Comparison of ENCODE assay signal across 21 mouse cellular contexts in genomic region chr19:60813133-60813532, GRCm38 (mm10). TPM values are rescaled to one million over a fixed set of nuclear protein-coding genes. Genes with fewer than 3 reads are reported as not detected.
DNase-seq lines count a peak whose midpoint lies in the region; ATAC-seq and TF ChIP-seq lines count a peak whose summit lies in the region.
"Had no signal": no experiment of that assay in that cellular context is flagged by ENCODE, and none has a peak within 500 bp of the region (broad histone marks: within the 10 kb centered on the region; RNA-seq: fewer than 3 reads in every experiment).

No protein-coding gene starts in this region.

- H3K27me3 ChIP-seq in liver, embryonic 12.5 days (replicated peaks) = no peaks in the 10 kb centered on the region
- H3K27me3 ChIP-seq in liver, postnatal 0 days (ENCODE audit: insufficient read depth, low read length) = no peaks in the 10 kb centered on the region
- no peaks in the 10 kb centered on the region for H3K27me3 ChIP-seq in liver, embryonic 14.5 days (ENCODE audit: control insufficient read depth, insufficient read depth, low read length)
- H3K27me3 ChIP-seq in MEL (ENCODE audit: control insufficient read depth in 1 of 2, insufficient read depth in 2 of 2, low read length in 2 of 2) = no peaks in the 10 kb centered on the region
- H3K27me3 ChIP-seq: embryonic facial prominence, embryonic 12.5 days; forebrain, embryonic 13.5 days; forebrain, embryonic 15.5 days had no signal

- no peak overlapping the region for H3K27ac ChIP-seq in liver, embryonic 12.5 days
- no peak overlapping the region for H3K27ac ChIP-seq in liver, postnatal 0 days (ENCODE audit: low read depth)
- H3K27ac ChIP-seq in liver, embryonic 14.5 days = no peak overlapping the region
- no peak overlapping the region for H3K27ac ChIP-seq in MEL (ENCODE audit: control insufficient read depth, low read depth, low read length)
- H3K27ac ChIP-seq: embryonic facial prominence, embryonic 10.5 days; embryonic facial prominence, embryonic 12.5 days; forebrain, embryonic 13.5 days; forebrain, embryonic 15.5 days had no signal

- TF ChIP-seq CTCF in liver, postnatal 0 days (IDR thresholded peaks at IDR 0.05; ENCODE audit: low read depth) = no peak
- no peak for TF ChIP-seq CTCF in liver, embryonic 14.5 days (IDR thresholded peaks at IDR 0.05; ENCODE audit: low read depth)
- TF ChIP-seq CTCF in MEL (IDR thresholded peaks at IDR 0.05 in 2 of 3, conservative IDR thresholded peaks at IDR 0.05 in 1 of 3; ENCODE audit: control insufficient read depth in 1 of 3, insufficient read depth in 1 of 3, low read depth in 2 of 3, low read length in 3 of 3, poor library complexity in 1 of 3, severe bottlenecking in 1 of 3) = no peak

- peak overlapping the region; percentile 83 for H3K4me2 ChIP-seq in liver, embryonic 12.5 days
- no peak overlapping the region for H3K4me2 ChIP-seq in liver, postnatal 0 days (ENCODE audit: low read depth, low read length)
- peak overlapping the region; percentile 91 for H3K4me2 ChIP-seq in liver, embryonic 14.5 days (ENCODE audit: low read depth)
- H3K4me2 ChIP-seq: embryonic facial prominence, embryonic 12.5 days had no signal

- no peak for TF ChIP-seq RAD21 in MEL (IDR thresholded peaks at IDR 0.05; ENCODE audit: low read depth, low read length)

- peaks cover 44% of the 10 kb centered on the region for H3K4me1 ChIP-seq in liver, embryonic 12.5 days
- H3K4me1 ChIP-seq in liver, postnatal 0 days (ENCODE audit: insufficient read depth) = peaks cover 12% of the 10 kb centered on the region
- peaks cover 16 to 20% of the 10 kb centered on the region in 2 experiments for H3K4me1 ChIP-seq in liver, embryonic 14.5 days (replicated peaks; ENCODE audit: control insufficient read depth in 2 of 2, insufficient read depth in 2 of 2, low read length in 1 of 2)
- peaks cover 11 to 13% of the 10 kb centered on the region in 2 experiments for H3K4me1 ChIP-seq in MEL (ENCODE audit: control insufficient read depth in 1 of 2, insufficient read depth in 2 of 2, low read length in 2 of 2)
- H3K4me1 ChIP-seq: embryonic facial prominence, embryonic 12.5 days had no signal

- H3K9ac ChIP-seq in liver, embryonic 12.5 days = no peak overlapping the region
- no peak overlapping the region for H3K9ac ChIP-seq in liver, postnatal 0 days (replicated peaks)
- H3K9ac ChIP-seq in liver, embryonic 14.5 days (replicated peaks) = no peak overlapping the region
- no peak overlapping the region for H3K9ac ChIP-seq in MEL (ENCODE audit: control insufficient read depth, low read depth, low read length, poor library complexity, severe bottlenecking)
- H3K9ac ChIP-seq: embryonic facial prominence, embryonic 12.5 days; forebrain, embryonic 13.5 days; forebrain, embryonic 15.5 days; forebrain, postnatal 0 days had no signal

- no peak for TF ChIP-seq POLR2A in MEL (IDR thresholded peaks at IDR 0.05; ENCODE audit: control insufficient read depth in 1 of 2, insufficient read depth in 1 of 2, low read depth in 1 of 2, low read length in 2 of 2, poor library complexity in 1 of 2)

- ATAC-seq in liver, embryonic 12.5 days = no peak
- no peak for ATAC-seq in liver, postnatal 0 days
- ATAC-seq in liver, embryonic 14.5 days (ENCODE audit: insufficient read depth) = no peak
- ATAC-seq: forebrain, embryonic 13.5 days; forebrain, embryonic 15.5 days; forebrain, postnatal 0 days had no signal

- 90% methylated on average over 6 of the region's 6 CpGs for WGBS in liver, embryonic 12.5 days (ENCODE audit: insufficient replicate concordance)
- 98% methylated on average over 6 of the region's 6 CpGs for WGBS in liver, postnatal 0 days (ENCODE audit: insufficient replicate concordance)
- WGBS in liver, embryonic 14.5 days (ENCODE audit: insufficient replicate concordance) = 91% methylated on average over 6 of the region's 6 CpGs

- H3K36me3 ChIP-seq in liver, embryonic 12.5 days = peaks cover 36% of the 10 kb centered on the region
- peaks cover 16% of the 10 kb centered on the region for H3K36me3 ChIP-seq in liver, postnatal 0 days (replicated peaks; ENCODE audit: insufficient read depth, low read length)
- H3K36me3 ChIP-seq in liver, embryonic 14.5 days (replicated peaks; ENCODE audit: control insufficient read depth, insufficient read depth, low read depth) = peaks cover 25% of the 10 kb centered on the region
- peaks cover 5 to 23% of the 10 kb centered on the region in 2 experiments for H3K36me3 ChIP-seq in MEL (ENCODE audit: control insufficient read depth in 1 of 2, insufficient read depth in 2 of 2, low read length in 2 of 2)

- no peak for DNase-seq in liver, postnatal 0 days
- DNase-seq in liver, embryonic 14.5 days (ENCODE audit: low read depth in 3 of 3, low spot score in 3 of 3) = no peak
- DNase-seq in liver (no peak), MEL (ENCODE audit: low read depth, low spot score) (peak; percentile 63)
- DNase-seq in spleen, postnatal 10 days (ENCODE audit: low spot score in 2 of 2) = no peak
- DNase-seq in ovary, postnatal 36 days (ENCODE audit: low spot score) = no peak
- DNase-seq: adrenal gland, adult 2 months; adrenal gland, postnatal 10 days; adrenal gland, postnatal 36 days; cerebellum, adult 11-12 months; cerebellum, adult 2 months; cerebellum, adult 9-10 months; cerebellum, postnatal 10 days; cerebellum, postnatal 25 days; forebrain, postnatal 0 days had no signal

- H3K79me2 ChIP-seq in MEL (ENCODE audit: control insufficient read depth, insufficient read depth, low read length, poor library complexity) = peaks cover 10% of the 10 kb centered on the region

- H3K9me3 ChIP-seq in liver, embryonic 12.5 days (replicated peaks) = no peaks in the 10 kb centered on the region
- no peaks in the 10 kb centered on the region for H3K9me3 ChIP-seq in liver, postnatal 0 days (ENCODE audit: low read length)
- no peaks in the 10 kb centered on the region for H3K9me3 ChIP-seq in liver, embryonic 14.5 days (ENCODE audit: control insufficient read depth, low read length)
- no peaks in the 10 kb centered on the region for H3K9me3 ChIP-seq in MEL (replicated peaks; ENCODE audit: insufficient read depth, low read length)
- H3K9me3 ChIP-seq: embryonic facial prominence, embryonic 10.5 days; embryonic facial prominence, embryonic 12.5 days; forebrain, embryonic 13.5 days; forebrain, embryonic 15.5 days; G1E had no signal

- TF ChIP-seq EP300 in liver, postnatal 0 days (IDR thresholded peaks at IDR 0.05; ENCODE audit: low read depth) = no peak
- TF ChIP-seq EP300 in liver, embryonic 14.5 days (IDR thresholded peaks at IDR 0.05; ENCODE audit: low read depth) = no peak
- peak in 1 of 2 experiments; percentile 23; a peak in 1 of 4 replicates for TF ChIP-seq EP300 in MEL (IDR thresholded peaks at IDR 0.05; ENCODE audit: low read depth in 1 of 2, low read length in 2 of 2)

- H3K4me3 ChIP-seq in liver, embryonic 12.5 days = no peak overlapping the region
- H3K4me3 ChIP-seq in liver, postnatal 0 days (ENCODE audit: low read depth, low read length) = no peak overlapping the region
- H3K4me3 ChIP-seq in liver, embryonic 14.5 days (ENCODE audit: insufficient read depth in 1 of 2, low read depth in 2 of 2, low read length in 2 of 2) = 0 out of 4 replicates have a peak overlapping the region, but pooled peaks of 1 of the 2 experiments have one; percentile 20
- peak overlapping the region in 1 of 2 experiments; percentile 1; a peak in 1 of 4 replicates for H3K4me3 ChIP-seq in MEL (ENCODE audit: control insufficient read depth in 1 of 2, insufficient read depth in 1 of 2, low read depth in 2 of 2, low read length in 2 of 2)
- H3K4me3 ChIP-seq: embryonic facial prominence, embryonic 10.5 days; embryonic facial prominence, embryonic 12.5 days; forebrain, embryonic 13.5 days had no signal

TF ChIP-seq in MEL, 35 proteins besides CTCF, POLR2A, EP300 and RAD21 (continues in another document):
- peak; percentile 94 for TF ChIP-seq ZNF384 (IDR thresholded peaks at IDR 0.05; ENCODE audit: low read depth, low read length)
- peak; percentile 40; the same call in 1 of the 2 replicates for TF ChIP-seq ETS1 (IDR thresholded peaks at IDR 0.05; ENCODE audit: low read depth, low read length)

RNA-seq across cellular contexts. Expression of gene Fam45a, which starts 1.7 kb away (rescaled TPM):
- polyA plus RNA-seq in liver, embryonic 12.5 days (2016; fragmentation: Nextera tagmentation; extraction: Ambion mirVana) = 25.4 and 25.7 TPM in 2 replicates
- polyA plus RNA-seq in liver, postnatal 0 days (2015; fragmentation: Nextera tagmentation; extraction: Ambion mirVana) = 17.3 and 18.9 TPM in 2 replicates
- 8.5 and 11.8 TPM in 2 replicates for polyA plus RNA-seq in liver, embryonic 14.5 days (2012; rRNA removed)
- polyA plus RNA-seq in liver, embryonic 14.5 days (2014; fragmentation: Nextera tagmentation; extraction: Ambion mirVana) = 25.7 and 29.3 TPM in 2 replicates
- total RNA-seq in MEL (2012; rRNA removed) = 12.1 and 13.0 TPM in 2 replicates
- polyA plus RNA-seq in MEL (2012; ENCODE audit: insufficient read depth in 1 of 2, insufficient read length in 2 of 2, low read depth in 1 of 2, low replicate concordance in 2 of 2, missing spikeins in 1 of 2) = 10 to 100 TPM in 1 of 2 experiments, not detected in 1; 20.4 TPM

RNA-seq across cellular contexts. Expression of gene Eif3a, which starts 22.7 kb away (rescaled TPM):
- polyA plus RNA-seq in liver, embryonic 12.5 days (2016; fragmentation: Nextera tagmentation; extraction: Ambion mirVana) = 131 and 132 TPM in 2 replicates
- 48.7 and 54.8 TPM in 2 replicates for polyA plus RNA-seq in liver, postnatal 0 days (2015; fragmentation: Nextera tagmentation; extraction: Ambion mirVana)
- polyA plus RNA-seq in liver, embryonic 14.5 days (2012; rRNA removed) = 37.6 and 96.1 TPM in 2 replicates
- polyA plus RNA-seq in liver, embryonic 14.5 days (2014; fragmentation: Nextera tagmentation; extraction: Ambion mirVana) = 95.1 and 103 TPM in 2 replicates
- total RNA-seq in MEL (2012; rRNA removed) = 331 and 352 TPM in 2 replicates
- 100 to 1,000 TPM; 424 to 914 TPM for polyA plus RNA-seq in MEL (2012; ENCODE audit: insufficient read depth in 1 of 2, insufficient read length in 2 of 2, low read depth in 1 of 2, low replicate concordance in 2 of 2, missing spikeins in 1 of 2)

RNA-seq across cellular contexts. Expression of gene Sfxn4, which starts 48.1 kb away (rescaled TPM):
- polyA plus RNA-seq in liver, embryonic 12.5 days (2016; fragmentation: Nextera tagmentation; extraction: Ambion mirVana) = 1.7 and 1.8 TPM in 2 replicates
- polyA plus RNA-seq in liver, postnatal 0 days (2015; fragmentation: Nextera tagmentation; extraction: Ambion mirVana) = 0.47 and 0.79 TPM in 2 replicates
- polyA plus RNA-seq in liver, embryonic 14.5 days (2012; rRNA removed) = 0.90 and 0.98 TPM in 2 replicates
- polyA plus RNA-seq in liver, embryonic 14.5 days (2014; fragmentation: Nextera tagmentation; extraction: Ambion mirVana) = 0.94 and 1.2 TPM in 2 replicates
- total RNA-seq in MEL (2012; rRNA removed) = 0.85 and 1.3 TPM in 2 replicates
- polyA plus RNA-seq in MEL (2012; ENCODE audit: insufficient read depth in 1 of 2, insufficient read length in 2 of 2, low read depth in 1 of 2, low replicate concordance in 2 of 2, missing spikeins in 1 of 2) = 1 to 10 TPM in 1 of 2 experiments, not detected in 1; 9.3 TPM

RNA-seq across cellular contexts. Expression of gene Nanos1, which starts 57.3 kb away (rescaled TPM):
- 1.3 and 1.6 TPM in 2 replicates for polyA plus RNA-seq in liver, embryonic 12.5 days (2016; fragmentation: Nextera tagmentation; extraction: Ambion mirVana)
- polyA plus RNA-seq in liver, postnatal 0 days (2015; fragmentation: Nextera tagmentation; extraction: Ambion mirVana) = 0.41 and 0.46 TPM in 2 replicates
- polyA plus RNA-seq in liver, embryonic 14.5 days (2012; rRNA removed) = 1.00 and 1.3 TPM in 2 replicates
- 1.2 and 1.9 TPM in 2 replicates for polyA plus RNA-seq in liver, embryonic 14.5 days (2014; fragmentation: Nextera tagmentation; extraction: Ambion mirVana)
- total RNA-seq in MEL (2012; rRNA removed) = 3.8 and 4.5 TPM in 2 replicates
- polyA plus RNA-seq in MEL (2012; ENCODE audit: insufficient read depth in 1 of 2, insufficient read length in 2 of 2, low read depth in 1 of 2, low replicate concordance in 2 of 2, missing spikeins in 1 of 2) = 1 to 10 TPM in 1 of 2 experiments, not detected in 1; 4.6 TPM
